Mouse (Mus musculus): ENCODE measurements around the gene Mrpl14.
A peak's percentile ranks its signal among the peaks of the same experiment; 100 is the strongest.

Gene Mrpl14

DNA sequence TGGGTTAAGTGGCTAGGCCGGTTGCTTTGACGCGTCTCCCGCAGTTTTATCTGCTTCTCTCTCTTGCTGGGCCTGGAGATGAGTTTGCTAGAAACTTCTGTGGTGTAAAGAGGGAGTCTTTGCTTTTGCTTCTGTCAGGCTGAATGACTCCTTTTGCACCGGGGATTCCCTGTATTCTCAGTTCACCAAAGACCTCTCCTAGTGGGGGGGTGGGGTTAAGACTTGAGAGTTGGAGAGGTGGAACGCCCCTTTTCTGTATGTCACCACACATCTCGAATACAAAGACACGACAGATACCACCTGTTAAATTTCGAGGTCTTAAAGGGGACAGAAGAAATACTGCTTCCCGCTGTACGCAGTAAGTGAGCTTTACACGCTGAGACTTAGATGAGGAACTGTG lies 594 bp downstream of the Mrpl14 start, which contains the start of gene Tmem63b:
Tmem63b (minus strand) TSS at position 190 of the 400 bp plus-strand sequence.
- DNase-seq (ENCODE audit: low read depth, low spot score) = peak; percentile 53

DNA sequence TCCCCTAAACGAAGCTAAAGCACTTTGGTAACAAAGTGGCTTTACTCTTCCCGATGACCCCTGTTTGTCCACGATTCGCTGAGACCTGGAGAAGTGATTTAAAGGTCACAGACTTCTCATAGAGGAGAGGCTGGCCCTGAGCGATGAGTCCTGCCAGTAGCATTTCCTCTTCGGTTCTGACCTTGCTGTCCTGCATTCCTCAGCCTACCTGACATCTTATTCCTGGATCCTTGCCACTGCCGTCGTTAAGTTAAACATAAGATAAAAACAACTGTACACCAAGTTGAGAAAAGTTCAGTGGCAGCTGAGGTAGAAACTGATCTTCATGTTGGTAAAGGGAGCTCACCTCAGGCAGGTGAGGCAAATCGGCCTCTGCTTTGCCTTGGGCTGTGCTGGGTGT lies 3.0 kb downstream of the Mrpl14 start:
- no peak for DNase-seq (ENCODE audit: low read depth, low spot score)

DNA sequence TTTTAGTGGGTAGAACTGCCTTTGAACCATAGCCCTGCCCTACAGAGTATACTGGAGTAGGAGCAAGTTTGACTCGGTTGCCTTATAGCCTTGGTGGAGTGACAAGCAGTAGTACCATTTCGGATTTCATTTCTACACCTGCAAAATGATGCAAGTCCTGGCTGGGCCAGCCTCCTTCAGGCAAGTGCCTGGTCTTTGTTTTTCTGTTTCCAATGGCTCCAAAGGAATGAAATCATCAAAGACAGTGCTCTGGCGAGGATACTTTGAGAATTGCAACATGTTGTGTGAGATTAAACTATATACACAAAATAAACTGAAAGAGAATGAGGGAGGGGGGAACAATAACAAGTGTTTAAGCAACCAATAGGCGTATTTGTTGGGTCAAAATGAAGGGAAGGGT lies 3.9 kb downstream of the Mrpl14 start:
- no peak for DNase-seq (ENCODE audit: low read depth, low spot score)

DNA sequence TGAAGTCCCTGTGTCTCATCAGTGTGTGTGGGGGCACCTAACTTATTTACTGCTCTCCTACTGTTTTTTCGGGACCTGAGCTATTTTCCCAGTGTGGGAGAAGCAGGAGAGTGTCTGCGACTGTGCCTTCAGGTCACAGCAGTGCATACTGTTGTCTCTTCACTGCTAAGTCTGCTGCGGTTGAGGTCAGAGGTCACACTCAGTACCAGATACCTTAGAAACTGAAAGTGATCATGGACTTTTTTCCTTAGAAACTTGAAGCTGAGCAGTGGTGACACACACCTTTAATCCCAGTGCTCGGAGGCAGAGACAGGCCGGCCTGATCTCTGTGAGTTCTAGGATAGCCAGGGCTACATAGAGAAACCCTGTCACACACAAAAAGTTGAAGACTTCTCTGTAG lies 6.0 kb downstream of the Mrpl14 start:
- DNase-seq (ENCODE audit: low read depth, low spot score) = no peak

DNA sequence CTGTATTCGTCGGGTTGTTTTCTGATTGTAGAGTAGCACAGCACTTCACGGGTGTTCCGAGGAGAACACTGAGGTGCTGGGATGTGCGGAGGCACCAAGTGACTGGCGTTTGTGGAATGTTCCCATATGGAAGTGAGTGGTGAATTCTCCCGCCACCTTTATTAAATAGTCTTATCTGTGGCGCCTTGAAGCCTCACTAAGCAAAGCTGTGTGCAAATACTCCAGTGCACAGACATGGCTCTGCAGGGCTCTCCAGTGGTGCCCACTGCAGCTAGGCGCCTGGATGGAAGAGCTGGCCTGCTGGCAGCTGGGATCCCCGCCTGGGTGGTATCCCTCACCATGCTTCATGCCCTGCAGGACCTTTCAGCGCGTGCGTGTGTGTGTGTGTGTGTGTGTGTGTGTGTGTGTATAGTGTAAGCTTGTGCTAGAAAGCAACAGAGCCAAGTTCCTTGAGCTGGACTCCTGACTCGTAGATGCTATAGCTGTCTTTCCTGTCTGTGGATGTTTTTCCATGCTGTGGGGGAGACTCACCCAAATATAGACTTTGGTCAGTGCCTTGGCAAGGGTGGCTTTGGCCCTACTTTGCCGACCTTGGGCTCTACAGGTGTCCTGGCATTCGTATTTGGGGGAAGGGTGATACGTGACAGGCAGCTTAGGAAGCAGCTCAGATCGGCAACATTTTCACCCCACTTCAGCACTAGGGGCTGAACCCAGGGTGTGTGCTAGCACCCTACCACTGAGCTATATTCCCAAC lies 7.9 kb downstream of the Mrpl14 start:
- DNase-seq (ENCODE audit: low read depth, low spot score) = no peak

DNA sequence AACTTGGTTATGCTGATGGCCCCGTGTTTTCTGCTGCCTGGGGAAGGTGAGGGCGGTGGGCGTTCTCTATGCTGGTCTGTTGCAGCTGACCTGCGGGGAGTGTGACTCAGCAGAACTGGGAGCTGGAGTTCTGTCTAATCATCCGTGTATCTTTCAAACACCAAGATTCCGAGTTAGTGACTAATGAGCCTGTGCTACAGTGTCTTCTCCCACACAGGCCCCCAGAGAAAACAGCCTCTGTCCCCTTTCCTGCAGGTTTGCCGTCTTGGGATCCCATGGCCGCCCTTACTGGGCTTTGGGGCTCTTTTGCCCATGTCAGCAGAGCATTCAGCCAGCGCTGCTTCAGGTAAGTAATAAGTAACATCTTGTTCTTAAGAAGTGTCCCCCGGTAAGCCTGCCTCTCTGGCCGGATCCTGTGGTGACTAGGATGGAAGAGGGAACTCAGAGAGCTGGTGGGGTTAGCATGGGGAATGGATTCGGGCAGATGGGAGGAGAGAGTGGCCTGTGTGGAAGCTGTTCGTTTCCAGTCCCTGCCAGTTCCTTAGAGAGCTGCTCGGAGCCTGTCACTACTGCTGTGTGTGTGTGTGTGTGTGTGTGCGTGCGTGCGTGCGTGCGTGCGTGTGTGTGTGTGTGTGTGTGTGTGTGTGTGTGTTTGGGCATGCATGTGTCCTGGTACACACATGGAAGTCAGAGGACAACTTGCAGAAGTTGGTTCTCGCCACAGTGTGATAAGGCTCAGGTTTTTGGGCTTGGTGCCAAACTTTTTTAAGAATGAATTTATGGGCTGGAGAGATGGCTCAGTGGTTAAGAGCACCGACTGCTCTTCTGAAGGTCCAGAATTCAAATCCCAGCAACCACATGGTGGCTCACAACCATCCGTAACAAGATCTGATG lies 9.4 kb downstream of the Mrpl14 start:
- peak; percentile 49 for DNase-seq (ENCODE audit: low read depth, low spot score)

DNA sequence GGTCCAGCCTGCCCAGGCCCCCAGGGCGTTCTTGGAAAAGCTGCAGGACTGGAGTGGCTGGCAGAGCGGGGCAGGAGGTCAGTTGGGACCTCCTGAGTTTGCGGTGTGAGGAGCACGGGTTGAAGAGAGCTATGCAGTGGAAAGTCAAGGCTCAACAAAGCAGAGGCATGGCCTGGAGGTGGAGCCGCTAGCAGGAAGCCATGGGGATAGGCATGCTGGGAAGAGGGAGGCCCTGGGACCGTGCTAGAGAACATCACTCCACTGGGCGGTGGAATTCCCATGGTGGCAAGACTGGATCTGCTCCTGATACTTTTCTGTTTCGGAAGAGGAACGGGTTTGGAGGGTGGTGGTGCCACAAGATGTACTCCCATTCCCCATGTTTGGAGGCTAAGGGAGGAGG lies 10.9 kb downstream of the Mrpl14 start:
- peak; percentile 60 for DNase-seq (ENCODE audit: low read depth, low spot score)

DNA sequence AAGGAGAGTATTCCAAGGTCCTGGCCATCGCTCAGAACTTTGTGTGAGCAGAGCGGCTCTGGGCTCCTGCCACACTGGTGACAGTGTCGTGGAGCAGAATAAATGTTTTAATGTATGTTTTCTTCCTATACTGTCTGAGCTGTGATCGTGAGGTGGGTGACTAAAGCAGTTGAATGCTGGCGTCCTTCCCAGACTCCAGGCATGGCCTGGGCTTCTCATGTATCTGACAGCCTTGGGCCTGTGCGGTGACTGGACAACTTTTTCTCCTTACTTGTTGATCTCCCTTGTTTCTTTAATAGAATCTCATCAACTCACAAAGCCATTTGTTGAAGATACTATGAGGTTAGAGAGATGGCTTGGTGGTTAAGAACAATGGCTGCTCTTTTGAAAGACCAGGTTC lies 12.2 kb downstream of the Mrpl14 start:
- DNase-seq (ENCODE audit: low read depth, low spot score) = no peak

DNA sequence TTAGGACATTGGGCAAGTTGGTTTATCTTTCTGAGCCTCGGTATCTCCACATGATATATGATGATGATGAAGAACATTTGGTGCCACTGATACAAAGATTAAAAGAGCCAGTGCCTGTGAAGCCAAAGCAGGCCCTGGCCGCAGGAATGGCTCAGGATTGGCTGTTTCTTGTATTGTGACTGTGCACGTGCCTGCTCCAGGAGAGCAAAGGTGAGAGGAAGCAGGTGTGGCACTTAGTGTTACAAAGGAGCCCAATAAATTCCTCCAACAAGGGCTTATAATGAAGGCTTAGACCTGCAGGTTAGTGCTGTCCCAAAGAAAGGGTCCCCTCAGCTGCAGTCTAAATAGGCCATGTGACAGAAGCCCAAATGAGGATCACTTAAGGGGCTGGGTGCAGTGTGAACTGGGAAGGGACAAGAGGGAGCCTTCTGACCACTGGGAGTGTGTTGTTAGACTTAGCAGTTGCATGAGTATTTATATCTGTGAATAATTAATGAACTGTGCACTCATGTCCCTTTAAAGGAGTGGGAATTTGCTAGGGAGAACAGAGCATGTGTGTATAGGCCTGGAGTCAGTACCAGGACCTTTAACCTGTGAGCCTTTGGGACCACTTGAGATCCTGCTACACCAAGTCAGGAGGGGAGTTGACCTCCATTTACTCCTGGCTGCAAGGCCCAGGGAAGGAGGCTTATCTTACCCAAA lies 13.1 kb downstream of the Mrpl14 start:
- no peak for DNase-seq (ENCODE audit: low read depth, low spot score)

DNA sequence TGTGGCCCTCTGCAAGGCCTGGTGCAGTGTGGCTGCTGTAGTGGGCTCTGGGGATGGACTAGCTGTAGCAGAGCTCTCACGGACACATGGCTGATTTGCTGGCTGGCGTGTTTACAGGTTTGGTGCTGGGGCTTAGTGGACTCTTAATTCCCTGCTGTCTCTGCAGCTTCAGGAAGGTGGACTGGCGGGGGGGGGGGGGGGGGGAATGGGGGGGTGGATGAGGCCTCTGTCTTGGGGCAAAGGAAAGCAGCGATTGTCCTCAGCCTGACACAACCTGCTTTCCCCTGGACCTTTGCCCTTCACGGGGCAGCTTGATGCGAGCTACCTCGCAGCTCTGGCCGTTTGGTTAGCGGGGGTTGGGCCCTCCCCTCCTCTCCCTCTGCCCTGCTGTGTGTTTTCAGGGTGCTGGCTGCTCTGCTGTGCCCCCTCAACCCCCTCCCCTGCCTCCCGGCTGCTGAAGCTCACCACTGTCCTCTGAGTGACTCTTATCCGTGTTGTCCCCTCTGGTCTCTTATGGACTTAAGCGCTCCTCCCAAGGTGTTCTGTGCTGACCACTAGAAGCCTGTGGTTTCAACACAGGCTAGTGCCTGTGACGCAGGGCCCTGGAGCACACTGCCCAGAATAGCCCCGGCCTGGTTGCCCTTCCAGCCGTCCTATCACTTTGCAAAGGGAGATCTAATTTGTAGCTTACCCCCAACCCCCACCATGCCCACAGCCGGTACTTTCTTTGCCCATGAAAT lies 14.5 kb downstream of the Mrpl14 start:
- no peak for DNase-seq (ENCODE audit: low read depth, low spot score)

DNA sequence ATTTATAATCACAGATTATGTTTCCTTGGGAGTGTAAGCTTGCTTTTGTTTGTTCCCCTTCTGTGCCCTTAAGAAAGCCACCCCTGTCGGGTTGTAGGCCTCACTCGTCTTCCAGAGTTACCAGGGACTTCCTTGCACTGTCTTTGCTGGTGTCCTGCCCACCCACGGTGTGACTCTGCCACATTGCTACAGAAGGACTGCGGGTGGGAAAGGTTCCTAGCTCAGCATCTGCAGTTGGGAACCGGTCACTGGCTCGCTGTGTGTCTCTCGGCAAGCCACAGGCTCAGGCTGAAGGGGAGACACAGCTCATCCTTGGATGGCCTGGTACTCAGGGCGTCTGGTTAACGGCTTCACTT lies 15.1 kb downstream of the Mrpl14 start:
- DNase-seq (ENCODE audit: low read depth, low spot score) = no peak

DNA sequence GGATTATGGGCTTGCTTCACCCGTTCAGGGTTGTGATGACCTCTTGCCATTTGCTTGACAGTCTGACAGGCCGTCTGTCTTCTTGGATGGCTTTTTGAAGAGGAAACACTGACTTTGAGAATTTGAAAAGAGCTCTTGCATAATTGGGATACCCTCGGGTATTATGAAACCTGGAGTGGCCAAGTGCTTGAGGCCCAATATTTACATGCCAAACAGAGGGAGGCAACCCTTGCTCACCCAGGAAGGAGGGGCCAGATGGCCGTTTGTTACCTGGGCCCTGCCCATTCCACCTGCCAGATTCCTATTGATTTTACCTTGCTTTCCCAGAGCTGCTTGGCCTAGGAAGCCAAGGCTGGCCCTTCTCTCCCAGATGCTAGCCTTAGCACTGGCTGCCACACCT lies 16.1 kb downstream of the Mrpl14 start:
- DNase-seq (ENCODE audit: low read depth, low spot score) = no peak

DNA sequence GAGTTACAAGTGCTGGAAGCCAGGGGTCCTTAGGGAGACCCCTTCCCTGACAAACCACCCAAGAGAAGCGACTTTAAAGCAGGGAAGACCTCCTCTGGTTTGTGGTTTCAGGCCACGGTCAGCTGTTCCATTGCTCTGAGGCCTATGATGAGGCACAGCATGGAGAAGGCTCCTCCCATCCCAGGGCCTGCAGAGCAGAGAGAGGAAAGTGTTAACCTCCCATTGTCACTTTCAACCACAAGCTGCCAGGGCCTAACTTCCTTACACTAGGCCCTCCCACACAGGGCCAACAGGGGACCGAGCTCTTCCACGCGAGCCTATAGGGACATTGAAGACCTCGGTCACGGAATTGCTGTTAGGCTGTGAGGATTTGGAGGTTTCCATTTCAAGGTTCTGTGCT lies 17.1 kb downstream of the Mrpl14 start:
- peak; percentile 40 for DNase-seq (ENCODE audit: low read depth, low spot score)

DNA sequence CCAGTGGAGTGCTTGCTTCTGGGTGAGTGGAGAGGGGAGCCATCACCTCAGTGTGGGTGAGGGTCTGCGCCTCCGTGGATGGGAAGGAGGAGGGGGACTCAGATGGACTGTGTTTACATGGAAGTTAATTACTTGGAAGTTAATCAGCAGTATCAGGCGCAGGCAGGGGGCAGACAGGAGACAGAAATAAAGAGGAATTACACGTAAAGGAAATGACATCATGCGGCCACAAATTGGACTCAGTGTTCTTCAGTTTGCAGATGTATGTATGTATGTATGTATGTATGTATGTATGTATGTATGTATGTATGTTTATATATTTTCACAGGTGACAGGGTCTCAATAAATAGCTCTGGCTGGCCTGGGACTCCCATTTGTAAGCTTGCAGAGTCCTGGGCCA lies 20.7 kb downstream of the Mrpl14 start:
- no peak for DNase-seq (ENCODE audit: low read depth, low spot score)

DNA sequence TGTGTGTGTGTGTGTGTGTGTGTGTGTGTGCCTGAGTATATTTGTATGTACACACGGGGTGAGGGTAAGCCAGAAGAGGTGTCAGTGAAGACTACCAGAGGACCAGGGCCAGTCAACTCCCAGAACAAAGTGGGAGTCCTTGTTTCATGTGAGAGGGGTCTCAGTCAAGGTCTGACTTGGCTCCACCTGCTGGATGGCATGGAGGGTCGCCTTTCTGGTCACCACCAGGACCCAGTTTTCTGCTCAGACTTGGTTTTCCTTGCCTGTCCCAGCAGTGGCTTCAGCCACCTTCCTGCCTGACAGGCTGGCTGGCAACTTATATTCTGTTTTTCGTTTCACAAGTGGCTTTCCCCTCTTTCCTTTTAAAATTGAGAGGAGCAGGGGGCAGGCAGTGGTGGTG lies 21.3 kb downstream of the Mrpl14 start:
- no peak for DNase-seq (ENCODE audit: low read depth, low spot score)

DNA sequence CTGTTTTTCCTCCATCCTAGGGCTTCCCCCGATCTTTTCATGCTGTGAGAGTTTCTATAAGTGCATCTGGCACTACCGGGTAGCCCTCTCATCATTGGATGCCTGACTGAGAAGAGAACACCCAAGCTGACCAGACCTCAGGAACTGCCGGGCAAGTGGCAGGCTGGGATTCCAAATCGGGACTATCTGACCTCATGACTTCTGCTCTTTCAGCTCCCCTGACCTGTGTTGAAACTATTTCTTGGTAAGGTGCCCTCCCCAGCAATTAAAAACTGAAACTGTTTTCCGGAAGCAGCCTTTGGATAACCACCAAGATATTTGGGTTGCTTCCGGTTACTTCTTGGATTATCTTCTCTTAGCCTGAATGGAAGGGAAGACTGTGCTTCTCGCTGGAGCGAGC lies 22.1 kb downstream of the Mrpl14 start:
- no peak for DNase-seq (ENCODE audit: low read depth, low spot score)

DNA sequence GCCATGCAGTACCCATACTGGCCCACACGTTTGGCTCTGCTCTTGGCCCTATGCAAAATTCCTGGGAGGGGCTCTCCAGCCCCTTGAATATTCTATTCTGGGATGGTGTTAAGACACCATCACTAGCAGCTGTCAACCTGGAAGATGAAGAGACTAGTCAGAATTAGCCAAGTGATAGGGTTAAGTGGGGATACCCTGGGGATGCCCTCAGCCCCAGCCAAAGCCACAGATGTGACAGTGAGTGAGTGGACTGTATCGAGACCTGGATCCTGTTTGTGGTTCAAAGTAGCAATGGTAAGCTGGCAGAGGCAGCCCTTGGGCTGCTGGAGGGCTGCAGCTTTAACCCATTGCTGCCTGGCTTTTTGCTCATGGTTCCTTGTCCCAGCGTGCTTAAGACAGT lies 23.7 kb downstream of the Mrpl14 start:
- no peak for DNase-seq (ENCODE audit: low read depth, low spot score)

DNA sequence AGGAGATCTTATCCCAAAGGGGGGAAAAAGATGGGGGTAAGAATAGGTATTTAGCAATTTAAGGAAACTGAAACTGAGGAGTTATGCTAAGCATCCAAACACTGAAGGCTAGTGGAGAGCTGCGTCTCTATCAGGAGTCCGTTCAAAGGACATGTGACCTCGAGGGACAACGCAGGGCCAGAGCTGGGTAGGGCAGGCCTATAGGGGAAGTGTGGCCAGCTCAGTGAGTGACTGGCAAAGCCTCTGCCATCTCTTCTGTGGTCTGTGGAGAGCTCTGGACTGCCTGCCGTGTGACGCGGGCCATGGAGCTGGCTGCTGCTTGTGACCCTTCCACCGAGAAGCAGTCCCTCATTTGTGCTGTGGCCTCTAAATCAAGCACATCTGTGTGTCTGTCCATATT lies 24.3 kb downstream of the Mrpl14 start:
- DNase-seq (ENCODE audit: low read depth, low spot score) = no peak

DNA sequence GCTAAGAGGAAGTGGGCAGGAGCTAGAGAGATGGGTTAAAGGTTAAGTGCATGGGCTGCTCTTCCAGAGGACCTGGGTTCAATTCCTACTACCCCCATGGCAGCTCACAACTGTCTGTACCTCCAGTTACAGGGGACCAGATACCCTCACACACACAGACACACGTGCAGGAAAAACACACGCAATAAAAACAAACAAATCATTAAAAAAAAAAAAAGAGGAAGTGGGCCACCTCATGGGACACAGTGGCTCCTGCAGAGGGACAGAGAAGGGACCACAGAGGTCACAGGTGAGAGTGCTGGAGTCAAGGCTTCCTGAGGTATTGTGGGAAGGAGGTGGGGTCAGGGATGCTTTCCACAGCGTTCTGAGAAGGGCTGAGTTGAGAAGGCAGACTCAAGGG lies 25.4 kb downstream of the Mrpl14 start:
- no peak for DNase-seq (ENCODE audit: low read depth, low spot score)

DNA sequence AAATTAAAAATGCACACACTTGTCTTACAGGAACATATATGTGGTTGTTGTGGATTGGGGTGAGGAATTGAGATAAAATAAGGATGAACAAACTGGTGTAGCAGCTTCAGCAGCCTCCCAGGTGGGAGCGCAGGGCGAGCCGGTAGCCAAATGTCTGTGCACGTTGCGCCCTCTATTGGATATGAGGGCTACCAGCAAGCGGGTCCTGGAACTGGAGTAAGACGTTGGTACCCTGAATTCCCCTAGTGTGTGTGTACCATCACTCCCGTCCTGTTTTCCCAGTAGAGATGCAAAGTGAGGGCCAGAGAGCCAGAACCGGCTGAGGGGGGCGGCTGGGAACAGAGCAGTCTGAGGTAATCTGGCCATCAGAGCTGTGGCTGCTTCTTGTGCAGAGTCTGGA lies 32.2 kb downstream of the Mrpl14 start:
- peak; percentile 78 for DNase-seq (ENCODE audit: low read depth, low spot score)

DNA sequence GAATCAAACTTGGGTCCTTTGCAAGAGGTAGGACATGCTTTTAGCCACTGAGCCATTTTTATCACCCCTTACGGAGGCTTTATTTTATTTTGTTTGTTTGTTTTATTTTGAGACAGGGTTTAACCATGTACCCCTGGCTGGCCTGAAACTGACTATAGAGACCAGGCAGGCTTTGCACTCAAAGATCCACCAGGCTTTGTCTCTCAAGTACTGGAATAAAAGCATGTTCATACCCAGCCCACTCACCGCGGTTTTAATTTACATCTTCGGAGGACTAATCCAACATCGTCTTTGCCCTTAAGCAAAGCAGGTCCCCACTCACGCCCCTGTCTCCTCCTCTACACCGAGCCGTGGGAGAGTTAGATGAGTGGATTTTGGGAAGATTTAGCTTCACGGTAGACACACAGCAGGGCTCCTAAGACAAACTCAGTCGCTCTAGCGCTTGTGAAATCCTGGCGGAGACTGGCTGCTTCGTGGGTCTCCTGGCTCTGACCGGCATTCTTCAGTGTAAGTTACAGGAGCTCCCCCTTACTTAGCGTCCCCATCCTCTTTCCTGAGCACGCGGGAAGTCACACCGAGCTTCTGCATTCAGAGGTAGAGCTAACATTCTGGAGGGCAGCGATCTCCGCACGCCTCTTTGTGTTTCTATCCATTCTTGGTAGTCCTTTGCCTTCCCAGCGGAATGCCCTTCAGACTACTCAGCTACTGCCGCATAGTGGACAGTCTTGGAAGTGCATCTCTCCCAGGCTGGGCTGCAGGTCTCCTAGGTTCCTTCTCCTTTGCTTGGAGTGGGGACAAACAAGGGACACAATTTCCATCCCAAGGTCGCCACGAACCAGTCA lies 37.8 kb downstream of the Mrpl14 start:
- DNase-seq (ENCODE audit: low read depth, low spot score) = peak; percentile 92

Data from ZHBTc4 (cell line).